Mouse (Mus musculus) kidney, postnatal 14 days (tissue): ENCODE measurements around the gene Osbpl9.

Experiments
- DNase-seq: peaks from one replicate; pipeline ENCODE4 v3.0.0; 2022; ENCODE audit warnings: mixed read lengths

Osbpl9 gene

GRCm38 (mm10) chr4:109131256-109131872 is 70.7 kb downstream of the Osbpl9 start:
- DNase-seq, result no peak

- peak; percentile 53 for DNase-seq
Observed at GRCm38 (mm10) chr4:109128971-109129370, 73.1 kb downstream of the Osbpl9 start.

- DNase-seq, result no peak
Observed at GRCm38 (mm10) chr4:109128017-109128416, 74.1 kb downstream of the Osbpl9 start.

GRCm38 (mm10) chr4:109126834-109127564 is 75.1 kb downstream of the Osbpl9 start:
- DNase-seq, result no peak

- no peak for DNase-seq
Observed at GRCm38 (mm10) chr4:109125746-109126425, 76.2 kb downstream of the Osbpl9 start.

- DNase-seq, result no peak
Observed at GRCm38 (mm10) chr4:109122830-109123555, 79.1 kb downstream of the Osbpl9 start.

GRCm38 (mm10) chr4:109120735-109121134 is 81.3 kb downstream of the Osbpl9 start:
- DNase-seq, result no peak

- no peak for DNase-seq
Observed at GRCm38 (mm10) chr4:109119641-109120125, 82.4 kb downstream of the Osbpl9 start.

- no peak for DNase-seq
Observed at GRCm38 (mm10) chr4:109118327-109118659, 83.8 kb downstream of the Osbpl9 start.

GRCm38 (mm10) chr4:109117596-109118326 is 84.3 kb downstream of the Osbpl9 start:
- peak; percentile 96 for DNase-seq

- DNase-seq, result no peak
Observed at GRCm38 (mm10) chr4:109116938-109117337, 85.1 kb downstream of the Osbpl9 start.

- peak; percentile 48 for DNase-seq
Observed at GRCm38 (mm10) chr4:109116494-109116893, 85.6 kb downstream of the Osbpl9 start.

- DNase-seq, result peak; percentile 54
Observed at GRCm38 (mm10) chr4:109115742-109116141, 86.3 kb downstream of the Osbpl9 start.

- DNase-seq, result no peak
Observed at GRCm38 (mm10) chr4:109114308-109114707, 87.8 kb downstream of the Osbpl9 start.

- peak; percentile 66 for DNase-seq
Observed at GRCm38 (mm10) chr4:109112915-109113505, 89.1 kb downstream of the Osbpl9 start.

GRCm38 (mm10) chr4:109110978-109111377 is 91.1 kb downstream of the Osbpl9 start:
- DNase-seq, result no peak

GRCm38 (mm10) chr4:109109686-109110085 is 92.4 kb downstream of the Osbpl9 start:
- peak; percentile 36 for DNase-seq

GRCm38 (mm10) chr4:109109012-109109411 is 93.1 kb downstream of the Osbpl9 start:
- no peak for DNase-seq

GRCm38 (mm10) chr4:109106594-109106993 is 95.5 kb downstream of the Osbpl9 start:
- DNase-seq, result no peak

- DNase-seq, result no peak
Observed at GRCm38 (mm10) chr4:109106034-109106433, 96.0 kb downstream of the Osbpl9 start.

GRCm38 (mm10) chr4:109105254-109105653 is 96.8 kb downstream of the Osbpl9 start:
- no peak for DNase-seq
